Mouse (Mus musculus) liver, postnatal 0 days (tissue): ENCODE data around the gene H2-Ab1. TPM values are rescaled to one million over a fixed set of nuclear protein-coding genes. Genes with fewer than 3 reads are reported as not detected.
A peak's percentile ranks its signal among the peaks of the same experiment; 100 is the strongest.
"Not testable (repeated sequence)": the region's sequence is repeated elsewhere in the genome, so short reads cannot be mapped to it uniquely, and the experiment has no call there.

Source experiments
- ATAC-seq: fragments of 200-750 bp; cut with Nextera tagmentation; 2 replicates; pipeline ENCODE4 v1.8.0; 2017; ENCODE audit warnings: mild to moderate bottlenecking, moderate library complexity
- DNase-seq: peaks from one replicate; pipeline ENCODE4 v3.0.0-alpha.2; 2016
- H3K27ac ChIP-seq: fragments of 300-500 bp; sonication (generic); 2 replicates; pipeline ENCODE4 v1.5.1; 2014; ENCODE audit warnings: antibody characterized with exemption, moderate library complexity, mild to moderate bottlenecking, low read depth
- H3K27me3 ChIP-seq: fragments of 300-500 bp; sonication (generic); 2 replicates; pipeline ENCODE4 v1.6.1; 2014; ENCODE audit warnings: low read length, control low read depth, mixed read lengths; ENCODE audit not compliant: insufficient read depth
- H3K36me3 ChIP-seq: fragments of 300-500 bp; sonication (generic); replicated peaks from 2 replicates; pipeline ENCODE4 v1.6.1; 2014; ENCODE audit warnings: mild to moderate bottlenecking, control low read depth, low read length, moderate library complexity, mixed read lengths; ENCODE audit not compliant: insufficient read depth
- H3K4me1 ChIP-seq: fragments of 300-500 bp; sonication (generic); 2 replicates; pipeline ENCODE4 v1.6.1; 2014; ENCODE audit warnings: antibody characterized with exemption, mild to moderate bottlenecking, control low read depth; ENCODE audit not compliant: insufficient read depth
- H3K4me2 ChIP-seq: fragments of 300-500 bp; sonication (generic); 2 replicates; pipeline ENCODE4 v1.6.1; 2014; ENCODE audit warnings: low read depth, mild to moderate bottlenecking, low read length, moderate library complexity, mixed read lengths
- H3K4me3 ChIP-seq: fragments of 300-500 bp; sonication (generic); 2 replicates; pipeline ENCODE4 v1.5.1; 2014; ENCODE audit warnings: low read depth, low read length
- H3K9ac ChIP-seq: fragments of 300-500 bp; sonication (generic); replicated peaks from 2 replicates; pipeline ENCODE4 v1.6.1; 2014; ENCODE audit warnings: mild to moderate bottlenecking, moderate library complexity
- H3K9me3 ChIP-seq: fragments of 300-500 bp; sonication (generic); 2 replicates; pipeline ENCODE4 v1.6.1; 2016; ENCODE audit warnings: mild to moderate bottlenecking, control low read depth, low read length, mixed read lengths
- CTCF ChIP-seq: sonication (generic); IDR thresholded peaks from 2 replicates; pipeline ENCODE4 v1.5.1; 2016; ENCODE audit warnings: antibody characterized with exemption, low read depth
- EP300 ChIP-seq: IDR thresholded peaks from 2 replicates; pipeline ENCODE4 v1.6.1; 2016; ENCODE audit warnings: antibody characterized with exemption, low read depth, mild to moderate bottlenecking
- WGBS: fragments of 180-500 bp; shearing (Covaris S2); extraction: QIAGEN DNeasy Blood & Tissue Kit; methylation state at CpG from one replicate; pipeline ENCODE4 v1.1.7; 2014; ENCODE audit not compliant: insufficient replicate concordance; 5-methylcytosine and 5-hydroxymethylcytosine counted together
- polyA plus RNA-seq: library from polyadenylated mRNA; unstranded; fragments of >200 nt; fragmentation: Nextera tagmentation; extraction: Ambion mirVana; gene quantifications from 2 replicates; pipeline ENCODE4 v1.2.1, GENCODE M21; 2015

Gene H2-Ab1
- polyA plus RNA-seq, 1 experiment from 2014 or later: 24.9 TPM

GRCm38 (mm10) chr17:34307216-34307615 is 49.7 kb downstream of the H2-Ab1 start:
- no peak for DNase-seq

GRCm38 (mm10) chr17:34308161-34308560 is 50.7 kb downstream of the H2-Ab1 start:
- no peak for ATAC-seq
- Histone ChIP-seq H3K4me3 (no peak overlapping the region), H3K36me3 (no peaks in the 10 kb centered on the region), H3K4me2 (no peak overlapping the region), H3K9me3 (no peaks in the 10 kb centered on the region), H3K4me1 (no peaks in the 10 kb centered on the region), H3K9ac (no peak overlapping the region), H3K27me3 (no peaks in the 10 kb centered on the region), H3K27ac (no peak overlapping the region)
- TF ChIP-seq EP300: no peak
- no peak for TF ChIP-seq CTCF
- 75% methylated on average over 4 of the region's 4 CpGs for WGBS
- no peak for DNase-seq

More at GRCm38 (mm10) chr17:34307216-34307615, 49.7 kb downstream of the H2-Ab1 start:
- no peak overlapping the region for H3K4me2 ChIP-seq
- no peaks in the 10 kb centered on the region for H3K9me3 ChIP-seq
- no peaks in the 10 kb centered on the region for H3K36me3 ChIP-seq
- TF ChIP-seq EP300 (no peak), CTCF (no peak)
- no peaks in the 10 kb centered on the region for H3K4me1 ChIP-seq
- H3K4me3 ChIP-seq: no peak overlapping the region
- H3K27ac ChIP-seq: no peak overlapping the region
- no peak for ATAC-seq
- H3K27me3 ChIP-seq: no peaks in the 10 kb centered on the region
- H3K9ac ChIP-seq: no peak overlapping the region

GRCm38 (mm10) chr17:34309225-34309624 is 51.7 kb downstream of the H2-Ab1 start:
- H3K9me3 ChIP-seq: no peaks in the 10 kb centered on the region
- H3K27me3 ChIP-seq: no peaks in the 10 kb centered on the region
- no peaks in the 10 kb centered on the region for H3K36me3 ChIP-seq
- 42% methylated on average over 10 of the region's 10 CpGs for WGBS
- peak overlapping the region; percentile 56 for H3K9ac ChIP-seq
- H3K4me1 ChIP-seq: no peaks in the 10 kb centered on the region
- no peak overlapping the region for H3K27ac ChIP-seq
- no peak for TF ChIP-seq CTCF
- no peak for TF ChIP-seq EP300
- no peak for DNase-seq
- peak overlapping the region; percentile 79 for H3K4me2 ChIP-seq
- ATAC-seq: no peak
- peak overlapping the region; percentile 51 for H3K4me3 ChIP-seq

- H3K9me3 ChIP-seq: no peaks in the 10 kb centered on the region
- H3K4me2 ChIP-seq: peak overlapping the region; percentile 79
- DNase-seq (peak; percentile 66), ATAC-seq (peak; percentile 64)
- no peak overlapping the region for H3K27ac ChIP-seq
- H3K9ac ChIP-seq: peak overlapping the region; percentile 56
- peak overlapping the region; percentile 51 for H3K4me3 ChIP-seq
- 32% methylated on average over 38 of the region's 38 CpGs for WGBS
- no peak for TF ChIP-seq EP300
- H3K4me1 ChIP-seq: no peaks in the 10 kb centered on the region
- no peaks in the 10 kb centered on the region for H3K36me3 ChIP-seq
- H3K27me3 ChIP-seq: no peaks in the 10 kb centered on the region
Measured at GRCm38 (mm10) chr17:34309683-34310385, 52.3 kb downstream of the H2-Ab1 start.

DNA sequence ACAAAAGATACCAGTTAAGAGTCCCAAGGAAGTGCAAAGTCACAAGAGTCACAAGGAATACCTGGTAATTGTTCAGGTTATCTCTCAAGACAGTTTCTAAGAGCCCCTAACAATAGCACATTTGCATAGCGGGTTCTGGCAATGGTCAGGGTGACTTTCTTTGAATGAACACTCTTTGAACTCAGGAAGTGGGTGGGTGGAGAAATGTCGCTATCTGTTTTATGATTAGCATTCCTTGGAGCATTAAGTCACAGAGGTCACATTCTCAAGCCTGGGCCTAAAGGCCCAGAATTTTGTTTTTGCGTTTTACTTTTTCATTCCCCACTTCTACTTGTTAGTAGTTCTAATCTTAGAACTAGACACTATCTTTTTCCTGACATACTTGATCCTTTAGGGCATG is 53.0 kb downstream of the H2-Ab1 start:
- not testable (repeated sequence) for H3K4me3 ChIP-seq, ATAC-seq, DNase-seq, H3K9ac ChIP-seq, H3K9me3 ChIP-seq, H3K4me2 ChIP-seq, H3K27me3 ChIP-seq, H3K27ac ChIP-seq, H3K4me1 ChIP-seq, H3K36me3 ChIP-seq
- WGBS: 68% methylated on average over 3 of the region's 3 CpGs

GRCm38 (mm10) chr17:34312185-34312584 is 54.7 kb downstream of the H2-Ab1 start:
- 79% methylated on average over 1 of the region's 1 CpGs for WGBS
- ATAC-seq (no peak), DNase-seq (no peak)
- H3K27me3 ChIP-seq: no peaks in the 10 kb centered on the region
- no peak for TF ChIP-seq EP300
- TF ChIP-seq CTCF: no peak
- H3K9ac ChIP-seq: no peak overlapping the region
- no peak overlapping the region for H3K4me3 ChIP-seq
- no peaks in the 10 kb centered on the region for H3K4me1 ChIP-seq
- no peaks in the 10 kb centered on the region for H3K9me3 ChIP-seq
- H3K27ac ChIP-seq: no peak overlapping the region
- no peaks in the 10 kb centered on the region for H3K36me3 ChIP-seq
- H3K4me2 ChIP-seq: no peak overlapping the region

DNA sequence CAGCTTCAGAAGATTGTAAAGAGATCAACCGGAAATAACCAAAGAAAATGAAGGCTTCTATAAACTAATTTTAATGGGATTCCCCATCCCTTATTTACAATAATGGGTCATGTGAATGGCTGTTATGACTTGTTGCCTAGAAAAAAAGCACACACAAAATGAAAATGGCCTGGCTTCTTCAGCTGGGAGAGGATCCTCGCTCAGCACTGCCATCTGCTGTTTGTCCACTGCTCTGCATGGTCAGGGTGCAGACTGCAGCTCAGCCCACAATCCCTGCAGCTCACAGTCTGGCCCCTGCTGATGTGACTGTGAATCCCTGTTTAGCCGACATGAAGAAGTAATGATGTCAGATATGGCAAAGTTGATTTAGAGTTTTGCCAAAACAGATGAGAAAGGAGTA is 55.9 kb downstream of the H2-Ab1 start:
- no peaks in the 10 kb centered on the region for H3K27me3 ChIP-seq
- H3K9me3 ChIP-seq: no peaks in the 10 kb centered on the region
- no peaks in the 10 kb centered on the region for H3K4me1 ChIP-seq
- H3K4me3 ChIP-seq: no peak overlapping the region
- H3K9ac ChIP-seq: no peak overlapping the region
- no peak overlapping the region for H3K4me2 ChIP-seq
- ATAC-seq: no peak
- TF ChIP-seq CTCF: peak; percentile 90
- TF ChIP-seq EP300: no peak
- H3K36me3 ChIP-seq: no peaks in the 10 kb centered on the region
- peak; percentile 80 for DNase-seq
- WGBS: 38% methylated on average over 3 of the region's 3 CpGs
- H3K27ac ChIP-seq: no peak overlapping the region
